Mouse (Mus musculus) mouse trophoblast stem cell (cell line): ENCODE measurements around the gene Gm14743.
"Not testable (repeated sequence)": the region's sequence is repeated elsewhere in the genome, so short reads cannot be mapped to it uniquely, and the experiment has no call there.

ENCODE experiments used
- in situ Hi-C, 2 experiments: fragments of 300-500 bp; cut with MseI, MboI; formaldehyde crosslinking; loops; 2 replicates in 1 of 2; 3 replicates in 1 of 2; pipeline ENCODE4 v1.15.1; 2025

Gene Gm14743

GRCm38 (mm10) chrX:78245821-78246220 lies at the start of gene Gm14743:
Gene Gm14743 (minus strand): TSS chrX:78245921.
- in situ Hi-C loops = loop anchor here in 1 of 2 experiments (25.0 kb wide), 1 partner anchor 109 kb away; the partner anchor contains the start of gene Gm5938

GRCm38 (mm10) chrX:78202829-78203228 lies 42.9 kb downstream of the Gm14743 start:
- in situ Hi-C loops = no loop called here

GRCm38 (mm10) chrX:78202220-78202619 lies 43.5 kb downstream of the Gm14743 start:
- in situ Hi-C loops = not testable (repeated sequence)
